Mouse (Mus musculus) liver, embryonic 11.5 days (tissue): ENCODE data around the gene Slc25a18. TPM values are rescaled to one million over a fixed set of nuclear protein-coding genes. Genes with fewer than 3 reads are reported as not detected.

Source experiments
- ATAC-seq: fragments of 200-750 bp; cut with Nextera tagmentation; replicated peaks from 2 replicates; pipeline ENCODE4 v1.8.0; 2017; ENCODE audit warnings: moderate number of reproducible peaks, mild to moderate bottlenecking, moderate TSS enrichment, moderate library complexity; ENCODE audit not compliant: low FRiP score
- DNase-seq: peaks from one replicate; pipeline ENCODE4 v3.0.0-alpha.2; 2017; ENCODE audit warnings: low spot score
- H3K27ac ChIP-seq: fragments of 300-500 bp; sonication (generic); 2 replicates; pipeline ENCODE4 v1.5.1; 2014; ENCODE audit warnings: mild to moderate bottlenecking, low read depth, low read length, control low read depth
- H3K27me3 ChIP-seq: fragments of 300-500 bp; sonication (generic); replicated peaks from 2 replicates; pipeline ENCODE4 v1.6.1; 2014; ENCODE audit warnings: low read length, mixed read lengths; ENCODE audit not compliant: control insufficient read depth, insufficient read depth
- H3K36me3 ChIP-seq: fragments of 300-500 bp; sonication (generic); 2 replicates; pipeline ENCODE4 v1.6.1; 2014; ENCODE audit warnings: mild to moderate bottlenecking, low read length, moderate library complexity, mixed read lengths; ENCODE audit not compliant: control insufficient read depth, insufficient read depth
- H3K4me1 ChIP-seq: fragments of 300-500 bp; sonication (generic); replicated peaks from 2 replicates; pipeline ENCODE4 v1.6.1; 2014; ENCODE audit warnings: low read length, mixed read lengths; ENCODE audit not compliant: control insufficient read depth, insufficient read depth
- H3K4me2 ChIP-seq: fragments of 300-500 bp; sonication (generic); 2 replicates; pipeline ENCODE4 v1.6.1; 2014; ENCODE audit warnings: mild to moderate bottlenecking, control low read depth, moderate library complexity
- H3K4me3 ChIP-seq: fragments of 300-500 bp; sonication (generic); 2 replicates; pipeline ENCODE4 v1.5.1; 2014; ENCODE audit warnings: low read depth, low read length, control low read depth
- H3K9ac ChIP-seq: fragments of 300-500 bp; sonication (generic); 2 replicates; pipeline ENCODE4 v1.6.1; 2014; ENCODE audit warnings: low read depth, low read length, control low read depth
- H3K9me3 ChIP-seq: fragments of 300-500 bp; sonication (generic); 2 replicates; pipeline ENCODE4 v1.6.1; 2016; ENCODE audit warnings: low read length, inconsistent platforms, mixed read lengths; ENCODE audit not compliant: control insufficient read depth
- WGBS: fragments of 180-500 bp; shearing (Covaris S2); extraction: QIAGEN DNeasy Blood & Tissue Kit; methylation state at CpG from one replicate; pipeline ENCODE4 v1.1.7; 2014; 5-methylcytosine and 5-hydroxymethylcytosine counted together
- polyA plus RNA-seq: library from polyadenylated mRNA; unstranded; fragments of >200 nt; fragmentation: Nextera tagmentation; extraction: Ambion mirVana; gene quantifications from 2 replicates; pipeline ENCODE4 v1.2.1, GENCODE M21; 2014

Gene Slc25a18
- polyA plus RNA-seq = 0.08 TPM in 1 of 2 replicates, not detected in the other

GRCm38 (mm10) chr6:120773149-120773628 is at the start of gene Slc25a18:
Gene Slc25a18 (plus strand): TSS chr6:120773578.
- DNase-seq (no peak), ATAC-seq (no peak)
- Histone ChIP-seq H3K27ac (no peak within 1 kb of the TSS), H3K9ac (no peak within 1 kb of the TSS), H3K9me3 (no peaks in the 10 kb centered on the region), H3K4me2 (no peak within 1 kb of the TSS), H3K27me3 (no peaks in the 10 kb centered on the region), H3K36me3 (no peaks in the 10 kb centered on the region), H3K4me1 (no peaks in the 10 kb centered on the region), H3K4me3 (no peak within 1 kb of the TSS)
- 69% methylated on average over 5 of the region's 5 CpGs for WGBS

- Histone ChIP-seq H3K9me3 (no peaks in the 10 kb centered on the region), H3K36me3 (no peaks in the 10 kb centered on the region), H3K4me2 (no peak overlapping the region), H3K4me1 (no peaks in the 10 kb centered on the region), H3K27me3 (no peaks in the 10 kb centered on the region), H3K4me3 (no peak overlapping the region), H3K9ac (no peak overlapping the region), H3K27ac (no peak overlapping the region)
- WGBS = 78% methylated on average over 2 of the region's 2 CpGs
- no peak for DNase-seq
- no peak for ATAC-seq
Observed at GRCm38 (mm10) chr6:120725986-120726385, 47.4 kb upstream of the Slc25a18 start.

GRCm38 (mm10) chr6:120736011-120736410 is 37.4 kb upstream of the Slc25a18 start:
- no peak overlapping the region for H3K4me3 ChIP-seq
- 84% methylated on average over 3 of the region's 3 CpGs for WGBS
- no peak overlapping the region for H3K9ac ChIP-seq
- H3K36me3 ChIP-seq = no peaks in the 10 kb centered on the region
- H3K4me1 ChIP-seq = no peaks in the 10 kb centered on the region
- DNase-seq = no peak
- H3K27ac ChIP-seq = no peak overlapping the region
- H3K4me2 ChIP-seq = no peak overlapping the region
- H3K9me3 ChIP-seq = no peaks in the 10 kb centered on the region
- no peaks in the 10 kb centered on the region for H3K27me3 ChIP-seq
- ATAC-seq = no peak; the same call in 1 of the 2 replicates

- 63% methylated on average over 3 of the region's 3 CpGs for WGBS
- Histone ChIP-seq H3K9me3 (no peaks in the 10 kb centered on the region), H3K4me1 (no peaks in the 10 kb centered on the region), H3K36me3 (no peaks in the 10 kb centered on the region), H3K4me3 (no peak overlapping the region), H3K27me3 (no peaks in the 10 kb centered on the region), H3K9ac (no peak overlapping the region), H3K27ac (no peak overlapping the region), H3K4me2 (no peak overlapping the region)
- DNase-seq = no peak
- no peak; the same call in 1 of the 2 replicates for ATAC-seq
Observed at GRCm38 (mm10) chr6:120736566-120736965, 36.8 kb upstream of the Slc25a18 start.

- Histone ChIP-seq H3K4me2 (no peak overlapping the region), H3K4me3 (no peak overlapping the region)
- WGBS = 82% methylated on average over 2 of the region's 2 CpGs
Observed at GRCm38 (mm10) chr6:120743130-120743529, 30.2 kb upstream of the Slc25a18 start.

GRCm38 (mm10) chr6:120744266-120744665 is 29.1 kb upstream of the Slc25a18 start:
- no peaks in the 10 kb centered on the region for H3K9me3 ChIP-seq
- ATAC-seq = no peak
- H3K4me1 ChIP-seq = no peaks in the 10 kb centered on the region
- H3K27me3 ChIP-seq = no peaks in the 10 kb centered on the region
- no peak overlapping the region for H3K9ac ChIP-seq
- H3K4me2 ChIP-seq = no peak overlapping the region
- no peaks in the 10 kb centered on the region for H3K36me3 ChIP-seq
- no peak for DNase-seq
- 86% methylated on average over 7 of the region's 7 CpGs for WGBS
- no peak overlapping the region for H3K27ac ChIP-seq
- no peak overlapping the region for H3K4me3 ChIP-seq

More at GRCm38 (mm10) chr6:120743130-120743529, 30.2 kb upstream of the Slc25a18 start:
- Histone ChIP-seq H3K9ac (no peak overlapping the region), H3K27me3 (no peaks in the 10 kb centered on the region), H3K4me1 (no peaks in the 10 kb centered on the region), H3K36me3 (no peaks in the 10 kb centered on the region), H3K9me3 (no peaks in the 10 kb centered on the region), H3K27ac (no peak overlapping the region)
- ATAC-seq = no peak
- DNase-seq = no peak

GRCm38 (mm10) chr6:120746416-120746815 is 27.0 kb upstream of the Slc25a18 start:
- Histone ChIP-seq H3K4me1 (no peaks in the 10 kb centered on the region), H3K9ac (no peak overlapping the region), H3K27me3 (no peaks in the 10 kb centered on the region), H3K36me3 (no peaks in the 10 kb centered on the region), H3K9me3 (no peaks in the 10 kb centered on the region), H3K4me3 (no peak overlapping the region), H3K4me2 (no peak overlapping the region), H3K27ac (no peak overlapping the region)
- ATAC-seq (no peak), DNase-seq (no peak)
- WGBS = 89% methylated on average over 2 of the region's 2 CpGs

- Histone ChIP-seq H3K4me2 (no peak overlapping the region), H3K9me3 (no peaks in the 10 kb centered on the region), H3K36me3 (peaks cover 16% of the 10 kb centered on the region), H3K9ac (no peak overlapping the region), H3K27me3 (no peaks in the 10 kb centered on the region), H3K4me3 (no peak overlapping the region), H3K4me1 (no peaks in the 10 kb centered on the region), H3K27ac (no peak overlapping the region)
- no peak for DNase-seq
- no peak for ATAC-seq
- 87% methylated on average over 2 of the region's 2 CpGs for WGBS
Observed at GRCm38 (mm10) chr6:120761151-120761550, 12.2 kb upstream of the Slc25a18 start.

- no peak overlapping the region for H3K4me3 ChIP-seq
- 73% methylated on average over 1 of the region's 1 CpGs for WGBS
- ATAC-seq = no peak
Observed at GRCm38 (mm10) chr6:120769972-120770371, 3.4 kb upstream of the Slc25a18 start.

More at GRCm38 (mm10) chr6:120769972-120770371, 3.4 kb upstream of the Slc25a18 start:
- H3K4me2 ChIP-seq = no peak overlapping the region
- no peak for DNase-seq
- no peaks in the 10 kb centered on the region for H3K9me3 ChIP-seq
- H3K36me3 ChIP-seq = peaks cover 3% of the 10 kb centered on the region
- H3K27ac ChIP-seq = no peak overlapping the region
- no peaks in the 10 kb centered on the region for H3K4me1 ChIP-seq
- no peaks in the 10 kb centered on the region for H3K27me3 ChIP-seq
- no peak overlapping the region for H3K9ac ChIP-seq
